Mouse (Mus musculus) neural tube, embryonic 11.5 days (tissue): ENCODE data around the gene Blmh. TPM values are rescaled to one million over a fixed set of nuclear protein-coding genes. Genes with fewer than 3 reads are reported as not detected.
A peak's percentile ranks its signal among the peaks of the same experiment; 100 is the strongest.

Experiments used
- ATAC-seq: fragments of 200-750 bp; cut with Nextera tagmentation; 2 replicates; pipeline ENCODE4 v1.8.0; 2017; ENCODE audit warnings: moderate number of reproducible peaks, mild to moderate bottlenecking, moderate TSS enrichment, moderate library complexity; ENCODE audit not compliant: insufficient read depth, low FRiP score, low TSS enrichment
- DNase-seq: peaks from one replicate; pipeline ENCODE4 v3.0.0-alpha.2; 2015; ENCODE audit warnings: low spot score
- H3K27ac ChIP-seq: fragments of 300-500 bp; sonication (generic); 2 replicates; pipeline ENCODE4 v1.5.1; 2014; ENCODE audit warnings: low read depth, mild to moderate bottlenecking, low read length
- H3K27me3 ChIP-seq: fragments of 300-500 bp; sonication (generic); 2 replicates; pipeline ENCODE4 v1.6.1; 2014; ENCODE audit warnings: mild to moderate bottlenecking, low read length, mixed read lengths; ENCODE audit not compliant: control insufficient read depth, insufficient read depth
- H3K36me3 ChIP-seq: fragments of 300-500 bp; sonication (generic); 2 replicates; pipeline ENCODE4 v1.6.1; 2014; ENCODE audit warnings: mild to moderate bottlenecking, low read length, moderate library complexity, mixed read lengths; ENCODE audit not compliant: control insufficient read depth, insufficient read depth
- H3K4me1 ChIP-seq: fragments of 300-500 bp; sonication (generic); 2 replicates; pipeline ENCODE4 v1.6.1; 2014; ENCODE audit warnings: low read length, mixed read lengths; ENCODE audit not compliant: control insufficient read depth, insufficient read depth
- H3K4me2 ChIP-seq: fragments of 300-500 bp; sonication (generic); 2 replicates; pipeline ENCODE4 v1.6.1; 2014; ENCODE audit warnings: low read depth, mild to moderate bottlenecking, moderate library complexity
- H3K4me3 ChIP-seq: fragments of 300-500 bp; sonication (generic); 2 replicates; pipeline ENCODE4 v1.5.1; 2014; ENCODE audit warnings: low read depth, low read length
- H3K9ac ChIP-seq: fragments of 300-500 bp; sonication (generic); 2 replicates; pipeline ENCODE4 v1.6.1; 2014; ENCODE audit warnings: mild to moderate bottlenecking, low read length
- H3K9me3 ChIP-seq: fragments of 300-500 bp; sonication (generic); 2 replicates; pipeline ENCODE4 v1.6.1; 2016; ENCODE audit warnings: low read length; ENCODE audit not compliant: control insufficient read depth
- WGBS: fragments of 180-500 bp; shearing (Covaris S2); extraction: QIAGEN DNeasy Blood & Tissue Kit; methylation state at CpG from one replicate; pipeline ENCODE4 v1.1.7; 2014; 5-methylcytosine and 5-hydroxymethylcytosine counted together
- polyA plus RNA-seq: library from polyadenylated mRNA; unstranded; fragments of >200 nt; fragmentation: Nextera tagmentation; extraction: Ambion mirVana; gene quantifications from 2 replicates; pipeline ENCODE4 v1.2.1, GENCODE M21; 2014

Gene Blmh
- 175 and 180 TPM in 2 replicates for polyA plus RNA-seq

DNA sequence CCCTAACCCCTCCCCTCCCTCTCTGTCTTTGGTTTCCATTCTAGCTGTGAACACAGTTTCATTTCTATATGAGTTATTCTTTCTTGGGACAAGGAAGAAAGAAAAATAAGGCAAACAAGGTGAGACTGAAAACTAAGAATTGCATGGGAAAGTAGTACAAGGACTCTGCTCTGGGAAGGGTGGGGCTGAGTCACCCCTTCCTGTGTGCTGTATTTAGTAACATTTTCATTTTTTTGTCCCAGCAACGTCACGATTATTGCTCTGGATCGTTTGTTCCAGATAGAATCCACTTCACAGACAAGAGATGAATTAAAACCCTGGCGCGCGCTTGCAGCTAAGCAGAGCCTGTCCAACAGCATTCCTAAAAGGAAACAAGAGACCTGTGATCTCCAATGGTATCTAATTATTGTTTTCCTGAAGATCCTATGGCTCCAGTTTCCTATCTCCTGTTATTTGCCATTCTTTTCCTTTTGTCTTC, at the start of gene Blmh:
Blmh (plus strand) TSS at position 51 of the 478 bp plus-strand sequence.
- Histone ChIP-seq H3K27me3 (no peaks in the 10 kb centered on the region), H3K9me3 (no peaks in the 10 kb centered on the region), H3K4me2 (no peak within 1 kb of the TSS), H3K36me3 (no peaks in the 10 kb centered on the region), H3K27ac (no peak within 1 kb of the TSS), H3K4me1 (no peaks in the 10 kb centered on the region; the same call in 1 of the 2 replicates), H3K9ac (no peak within 1 kb of the TSS), H3K4me3 (no peak within 1 kb of the TSS)
- ATAC-seq, result no peak
- 89% methylated on average over 6 of the region's 6 CpGs for WGBS
- no peak for DNase-seq

GRCm38 (mm10) chr11:76879816-76880215, 44.8 kb upstream of the Blmh start:
- Histone ChIP-seq H3K4me3 (no peak overlapping the region), H3K27me3 (no peaks in the 10 kb centered on the region), H3K9me3 (no peaks in the 10 kb centered on the region), H3K4me2 (no peak overlapping the region), H3K36me3 (no peaks in the 10 kb centered on the region), H3K27ac (no peak overlapping the region), H3K4me1 (no peaks in the 10 kb centered on the region), H3K9ac (no peak overlapping the region)
- DNase-seq (no peak), ATAC-seq (no peak)
- 91% methylated on average over 5 of the region's 5 CpGs for WGBS

DNA sequence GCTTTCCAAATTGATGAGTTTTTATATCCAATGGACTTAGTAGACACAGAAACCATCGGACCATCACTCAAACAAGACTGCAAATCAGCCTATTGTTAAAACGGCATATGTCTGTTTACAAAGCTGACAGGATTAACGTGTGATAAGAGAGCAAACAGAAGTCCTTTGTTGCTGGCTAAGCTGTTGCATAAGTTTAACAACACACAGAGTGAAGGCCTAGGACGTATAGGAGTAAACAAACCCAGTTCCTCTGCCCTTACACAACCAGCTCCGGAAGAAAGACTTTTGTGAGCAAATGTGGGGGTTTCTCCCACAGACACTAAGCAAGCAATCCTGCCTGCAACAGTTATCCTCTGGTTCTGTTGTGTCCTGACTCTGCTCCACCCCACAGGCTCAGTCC, 40.2 kb upstream of the Blmh start:
- Histone ChIP-seq H3K4me3 (no peak overlapping the region), H3K27me3 (no peaks in the 10 kb centered on the region), H3K9ac (no peak overlapping the region; the same call in 1 of the 2 replicates), H3K27ac (no peak overlapping the region), H3K36me3 (no peaks in the 10 kb centered on the region), H3K4me1 (no peaks in the 10 kb centered on the region), H3K9me3 (no peaks in the 10 kb centered on the region), H3K4me2 (no peak overlapping the region)
- WGBS, result 69% methylated on average over 5 of the region's 5 CpGs
- DNase-seq (no peak), ATAC-seq (no peak)

DNA sequence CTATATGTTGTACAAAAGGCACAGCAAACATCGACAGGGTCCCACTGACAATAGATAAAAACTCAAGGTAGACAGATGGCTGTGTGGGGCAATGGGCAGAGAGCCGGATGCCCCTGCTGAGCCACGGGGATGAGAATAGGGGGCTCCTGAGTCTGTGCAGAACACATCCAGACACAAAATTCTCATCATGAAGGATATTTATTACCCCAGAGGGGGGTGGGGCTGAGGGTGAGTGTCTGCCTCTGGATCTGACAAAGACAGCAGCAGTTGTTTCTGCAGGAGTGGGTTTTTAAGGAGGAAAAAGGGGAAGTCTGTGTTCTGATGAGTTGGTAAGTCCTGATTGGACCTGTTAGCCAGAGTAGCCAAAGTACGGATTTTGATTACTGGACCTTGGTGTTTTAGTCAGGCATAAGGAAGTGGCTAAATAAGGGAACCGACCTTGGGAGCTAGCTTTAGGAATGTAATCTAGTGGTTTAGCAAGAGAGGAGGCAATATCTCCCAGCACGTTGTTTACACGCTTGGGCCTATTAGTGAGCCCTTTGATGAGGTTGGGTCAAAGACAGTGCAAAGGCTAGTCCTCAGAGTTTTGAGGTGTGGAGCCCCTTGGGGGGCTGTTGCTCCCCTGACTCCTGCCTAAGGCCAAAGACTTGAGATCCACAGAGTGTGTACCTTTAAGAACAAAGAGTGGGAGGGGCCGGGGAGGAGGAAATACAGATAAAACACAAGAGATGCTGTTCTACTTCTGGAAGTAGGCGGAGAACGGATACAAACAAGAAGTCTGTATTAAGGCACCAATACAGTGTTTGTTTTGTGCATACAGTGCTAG, 35.1 kb upstream of the Blmh start:
- ATAC-seq (no peak), DNase-seq (no peak)
- Histone ChIP-seq H3K27ac (no peak overlapping the region), H3K9ac (no peak overlapping the region), H3K4me3 (no peak overlapping the region), H3K4me2 (no peak overlapping the region), H3K9me3 (no peaks in the 10 kb centered on the region), H3K4me1 (peaks cover 6% of the 10 kb centered on the region; the same call in 1 of the 2 replicates), H3K36me3 (no peaks in the 10 kb centered on the region), H3K27me3 (no peaks in the 10 kb centered on the region)
- 62% methylated on average over 10 of the region's 10 CpGs for WGBS

DNA sequence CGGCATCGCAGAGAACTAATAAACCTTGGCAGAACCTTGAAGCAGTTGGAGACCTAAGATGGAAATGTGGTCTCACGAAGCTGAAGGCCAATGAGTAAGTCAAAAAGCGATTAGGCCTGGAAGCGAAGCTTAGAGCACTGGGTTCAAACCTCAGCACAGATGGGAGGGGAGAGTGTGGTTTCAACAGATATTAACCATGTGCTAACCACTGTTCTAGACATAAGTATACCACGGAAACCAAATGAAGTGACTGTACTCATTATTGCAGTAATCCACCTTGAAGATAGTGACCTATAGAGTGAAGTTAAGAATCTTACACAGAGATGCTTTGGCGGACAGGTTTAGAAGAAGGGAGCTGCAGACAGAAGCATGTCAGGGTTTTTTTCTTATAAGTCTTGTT, 33.4 kb upstream of the Blmh start:
- H3K4me1 ChIP-seq, result peaks cover 6% of the 10 kb centered on the region; the same call in 1 of the 2 replicates
- H3K27ac ChIP-seq, result no peak overlapping the region
- no peak overlapping the region for H3K9ac ChIP-seq
- no peaks in the 10 kb centered on the region for H3K36me3 ChIP-seq
- no peaks in the 10 kb centered on the region for H3K9me3 ChIP-seq
- no peak for DNase-seq
- no peak for ATAC-seq
- H3K27me3 ChIP-seq, result no peaks in the 10 kb centered on the region
- H3K4me3 ChIP-seq, result no peak overlapping the region
- H3K4me2 ChIP-seq, result no peak overlapping the region
- 97% methylated on average over 7 of the region's 7 CpGs for WGBS

DNA sequence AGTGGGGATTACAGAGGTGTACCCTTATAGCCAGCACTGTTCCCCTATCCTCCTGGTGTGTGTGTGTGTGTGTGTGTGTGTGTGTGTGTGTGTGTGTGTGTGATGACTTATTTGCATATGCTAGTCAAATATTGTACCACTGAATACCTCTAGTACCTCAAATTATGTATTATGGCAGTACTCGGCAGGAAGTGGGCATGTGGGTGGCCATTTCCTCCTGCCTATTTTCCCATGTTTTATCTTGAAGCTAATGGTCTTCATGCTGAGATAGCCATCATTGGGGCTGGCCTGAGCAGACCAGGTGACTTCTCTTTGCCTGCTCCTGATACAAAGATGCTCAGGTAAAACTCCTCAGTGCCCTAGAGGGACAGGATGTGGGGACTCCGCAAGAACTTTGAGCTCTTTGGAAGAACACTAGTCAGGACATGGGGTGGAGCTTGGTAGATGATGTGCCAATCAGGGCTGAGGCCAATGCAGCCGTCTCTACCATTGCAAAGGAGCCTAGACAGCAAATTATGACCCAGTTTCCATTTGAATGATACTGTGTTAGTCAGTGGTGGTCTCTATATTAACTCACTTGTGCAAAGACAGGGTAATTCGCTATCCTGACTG, 32.8 kb upstream of the Blmh start:
- Histone ChIP-seq H3K9ac (no peak overlapping the region), H3K9me3 (no peaks in the 10 kb centered on the region), H3K27ac (no peak overlapping the region), H3K4me1 (peaks cover 6% of the 10 kb centered on the region; the same call in 1 of the 2 replicates), H3K36me3 (no peaks in the 10 kb centered on the region), H3K4me3 (no peak overlapping the region), H3K27me3 (no peaks in the 10 kb centered on the region), H3K4me2 (no peak overlapping the region)
- WGBS, result 88% methylated on average over 4 of the region's 4 CpGs
- DNase-seq (no peak), ATAC-seq (no peak)

DNA sequence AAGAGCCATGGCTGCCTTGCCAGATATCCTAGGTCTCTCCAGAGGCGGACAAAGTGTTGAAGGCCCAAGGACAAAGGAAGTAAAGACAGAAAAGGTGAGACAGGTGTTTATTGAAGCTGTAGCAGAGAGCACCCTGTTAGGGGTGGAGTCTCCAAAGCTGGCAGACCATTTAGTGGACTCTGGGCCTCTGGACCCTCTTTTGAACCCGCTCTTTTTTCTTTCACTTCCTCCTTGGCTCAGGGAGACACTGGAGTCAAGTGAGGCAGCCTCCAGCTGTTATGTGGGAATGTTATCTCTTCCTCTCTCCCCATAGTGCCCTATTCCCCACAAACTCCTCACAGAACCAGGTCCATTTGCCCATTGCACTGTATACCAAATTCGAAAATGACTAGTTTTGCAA, 31.6 kb upstream of the Blmh start:
- no peak overlapping the region for H3K27ac ChIP-seq
- no peaks in the 10 kb centered on the region for H3K9me3 ChIP-seq
- H3K4me1 ChIP-seq, result peaks cover 6% of the 10 kb centered on the region; the same call in 1 of the 2 replicates
- H3K9ac ChIP-seq, result no peak overlapping the region
- no peaks in the 10 kb centered on the region for H3K36me3 ChIP-seq
- no peaks in the 10 kb centered on the region for H3K27me3 ChIP-seq
- ATAC-seq (no peak), DNase-seq (no peak)
- no peak overlapping the region for H3K4me3 ChIP-seq
- 77% methylated on average over 3 of the region's 3 CpGs for whole genome bisulfite sequencing
- no peak overlapping the region for H3K4me2 ChIP-seq

DNA sequence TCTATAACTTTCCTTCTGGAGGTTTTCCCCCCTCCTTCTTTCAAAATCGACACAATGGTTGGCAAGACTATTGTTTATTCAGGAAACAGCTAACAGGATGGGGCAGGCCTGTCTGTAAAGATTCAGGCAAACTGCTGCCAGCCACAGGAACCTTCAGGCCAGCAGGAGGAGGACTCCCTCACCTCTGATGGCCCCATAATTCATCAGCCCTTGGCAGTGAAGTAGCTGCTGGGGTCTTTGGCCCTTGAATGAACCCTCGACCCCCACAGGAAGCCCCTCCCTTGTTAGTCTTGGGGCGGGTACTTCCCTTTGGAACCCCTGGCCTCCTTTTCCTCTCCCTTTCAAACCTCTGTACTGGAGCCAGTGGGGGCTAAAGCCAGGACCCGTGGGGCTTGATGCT, 31.0 kb upstream of the Blmh start:
- peak; percentile 35 for DNase-seq

More for the DNA sequence above, 31.0 kb upstream of the Blmh start:
- H3K4me2 ChIP-seq, result no peak overlapping the region
- peaks cover 6% of the 10 kb centered on the region; the same call in 1 of the 2 replicates for H3K4me1 ChIP-seq
- ATAC-seq, result no peak
- H3K9me3 ChIP-seq, result no peaks in the 10 kb centered on the region
- 11% methylated on average over 4 of the region's 4 CpGs for WGBS
- H3K36me3 ChIP-seq, result no peaks in the 10 kb centered on the region
- no peaks in the 10 kb centered on the region for H3K27me3 ChIP-seq
- no peak overlapping the region for H3K27ac ChIP-seq
- H3K9ac ChIP-seq, result no peak overlapping the region
- no peak overlapping the region for H3K4me3 ChIP-seq
